Mouse (Mus musculus) left cerebral cortex, adult 2 months (tissue): ENCODE measurements around the gene Gm14137. TPM values are rescaled to one million over a fixed set of nuclear protein-coding genes. Genes with fewer than 3 reads are reported as not detected.
A peak's percentile ranks its signal among the peaks of the same experiment; 100 is the strongest.

Experiments
- DNase-seq, 2 experiments: peaks; one replicate each; pipeline ENCODE4 v3.0.0; 2021 to 2022; ENCODE audit warnings: low spot score in 2 of 2, mixed read lengths in 1 of 2; ENCODE audit errors: extremely low spot score in 1 of 2
- H3K27ac ChIP-seq: fragments of 200-600 bp; 2 replicates; pipeline ENCODE4 v1.8.1; 2022
- H3K4me3 ChIP-seq: fragments of 200-600 bp; 2 replicates; pipeline ENCODE4 v1.8.1; 2022
- CTCF ChIP-seq: fragments of 200-600 bp; IDR thresholded peaks from 2 replicates; pipeline ENCODE4 v1.8.1; 2022; ENCODE audit warnings: antibody characterized with exemption, mild to moderate bottlenecking, moderate library complexity
- intact Hi-C: fragments of 180-260 bp; cut with DNase I; formaldehyde crosslinking; loops from one replicate; pipeline ENCODE4 v1.15.1; 2025
- total RNA-seq, 2 experiments: library from RNA; stranded (reverse); gene quantifications; 2 replicates each; pipeline ENCODE4 v1.2.3; 2021

The Gm14137 gene
- total RNA-seq, 2 experiments from 2014 or later, result not detected

- H3K4me3 ChIP-seq, result no peak overlapping the region
These were observed 29.7 kb downstream of the Gm14137 start for GRCm38 (mm10) chr2:119203871-119204460.

GRCm38 (mm10) chr2:119207961-119208343 is 33.6 kb downstream of the Gm14137 start:
- H3K27ac ChIP-seq, result peak overlapping the region; percentile 89
- intact Hi-C loops, result loop anchor here (2.0 kb wide), 1 partner anchor 81 kb away; the partner anchor contains the start of gene Vps18
- TF ChIP-seq CTCF, result no peak
- peak overlapping the region; percentile 72 for H3K4me3 ChIP-seq
- DNase-seq, result no peak

More at GRCm38 (mm10) chr2:119203871-119204460, 29.7 kb downstream of the Gm14137 start:
- intact Hi-C loops, result no loop called here
- H3K27ac ChIP-seq, result no peak overlapping the region
- TF ChIP-seq CTCF, result no peak
- DNase-seq, result no peak

DNA sequence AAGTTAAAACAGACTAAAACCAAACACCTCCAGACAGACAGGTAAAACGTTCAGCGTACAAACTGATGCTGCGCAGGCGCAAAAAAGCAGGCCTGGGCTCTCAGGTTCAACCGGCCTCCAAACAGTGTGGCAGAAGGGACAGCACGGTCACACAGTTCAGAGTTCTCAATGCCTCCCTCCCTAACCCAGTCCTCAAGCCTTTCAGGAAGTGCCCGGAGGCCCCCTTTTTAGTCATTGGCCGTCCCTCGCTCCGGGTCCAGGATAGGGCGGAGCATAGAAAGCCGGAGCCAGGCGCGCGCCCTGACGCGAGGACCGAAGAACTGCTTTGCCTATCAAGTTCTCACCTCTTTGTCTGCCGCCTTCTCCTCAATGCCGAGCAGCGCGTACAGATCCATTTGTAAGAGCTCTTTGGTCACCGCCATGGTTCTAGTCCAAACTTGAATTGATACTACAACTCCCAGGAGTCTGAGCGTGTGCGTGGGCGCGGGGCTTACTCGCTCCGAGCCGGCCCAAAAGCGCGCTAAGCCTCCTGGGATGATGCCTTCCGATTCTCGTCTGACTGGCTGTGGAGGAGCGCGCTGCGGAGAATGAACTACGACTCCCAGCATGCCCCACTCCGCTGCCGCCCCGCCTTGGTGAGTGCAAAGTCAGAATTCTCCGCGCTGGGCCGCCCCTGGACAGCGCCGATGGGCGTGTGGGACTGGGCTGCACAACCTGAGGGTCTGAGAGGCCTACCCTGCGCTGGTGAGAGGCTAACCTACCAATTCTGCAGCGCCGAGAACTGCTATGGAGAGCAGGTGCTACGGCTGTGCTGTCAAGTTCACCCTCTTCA is 34.3 kb downstream of the Gm14137 start, which contains the start of the genes Zfyve19 and Dnajc17:
TSS of gene Zfyve19 (plus strand) at position 274 of the 832 bp plus-strand sequence.
TSS of gene Dnajc17 (minus strand) at position 452 of the 832 bp plus-strand sequence.
- peak within 1 kb of the TSS; percentile 72 for H3K4me3 ChIP-seq
- intact Hi-C loops, result loop anchor here (2.0 kb wide), 1 partner anchor 80 kb away; the partner anchor contains the start of gene Vps18
- peak within 1 kb of the TSS; percentile 89 for H3K27ac ChIP-seq
- no peak for TF ChIP-seq CTCF
- peak; percentile 96 to 97 for DNase-seq

- DNase-seq, result no peak
- peak overlapping the region; percentile 85 for H3K27ac ChIP-seq
- intact Hi-C loops, result loop anchor here (2.0 kb wide), 1 partner anchor 80 kb away; the partner anchor contains the start of gene Vps18
- peak overlapping the region; percentile 72 for H3K4me3 ChIP-seq
- TF ChIP-seq CTCF, result no peak
These were observed 34.8 kb downstream of the Gm14137 start for GRCm38 (mm10) chr2:119209176-119209507.

Other genes starting within 250 kb of the Gm14137 start
- gene Chst14, start 248.0 kb upstream of the Gm14137 start, total RNA-seq, result 1 to 10 TPM; 2.4 to 3.3 TPM
- 10 to 100 TPM; 46.1 to 49.7 TPM for gene Ccdc32, start 145.1 kb upstream of the Gm14137 start, total RNA-seq
- gene Rpusd2, start 139.7 kb upstream of the Gm14137 start, total RNA-seq, result 1 to 10 TPM; 7.7 to 7.8 TPM
- gene Knl1, start 127.4 kb upstream of the Gm14137 start, total RNA-seq, result under 1 TPM; 0.07 to 0.19 TPM
- under 1 TPM; 0.82 to 0.97 TPM for gene Rad51, start 61.7 kb upstream of the Gm14137 start, total RNA-seq
- gene Rmdn3, start 17.5 kb upstream of the Gm14137 start, total RNA-seq, result 10 to 100 TPM; 62.4 to 62.9 TPM
- gene Gchfr, start 6.7 kb upstream of the Gm14137 start, total RNA-seq, result not detected
- 10 to 100 TPM; 38.0 to 41.9 TPM for gene Zfyve19, start 34.1 kb downstream of the Gm14137 start, total RNA-seq
- 10 to 100 TPM; 15.5 to 19.3 TPM for gene Dnajc17, start 34.3 kb downstream of the Gm14137 start, total RNA-seq
- gene Ppp1r14d, start 55.4 kb downstream of the Gm14137 start, total RNA-seq, result not detected
- gene Spint1, start 62.9 kb downstream of the Gm14137 start, total RNA-seq, result 1 to 10 TPM in 1 of 2 experiments, under 1 TPM in 1; 0.96 to 1.2 TPM
- gene Rhov, start 96.8 kb downstream of the Gm14137 start, total RNA-seq, result 10 to 100 TPM in 1 of 2 experiments, 1 to 10 TPM in 1; 9.8 to 11.1 TPM
- 10 to 100 TPM; 47.2 to 50.8 TPM for gene Vps18, start 114.2 kb downstream of the Gm14137 start, total RNA-seq
- gene Dll4, start 151.3 kb downstream of the Gm14137 start, total RNA-seq, result 1 to 10 TPM; 2.3 to 2.4 TPM
- 1 to 10 TPM; 7.5 to 8.7 TPM for gene Chac1, start 176.7 kb downstream of the Gm14137 start, total RNA-seq